Mouse (Mus musculus) heart, adult 2 months (tissue): ENCODE measurements at regions not wholly inside any gene's neighbourhood (a gene's known extent, or its start where the extent isn't known, plus 50 kb on each side); places are given as distances from the start of the nearest gene placed in this dataset.

Experiments
- DNase-seq, 2 experiments: peaks; one replicate each; pipeline ENCODE4 v3.0.0; 2021
- H3K27ac ChIP-seq: fragments of 200-600 bp; 2 replicates; pipeline ENCODE4 v1.8.1; 2022
- H3K27me3 ChIP-seq: fragments of 200-500 bp; 2 replicates; pipeline ENCODE4 v1.6.1; 2012; ENCODE audit warnings: mild to moderate bottlenecking, low read length, inconsistent platforms, mixed read lengths; ENCODE audit not compliant: control insufficient read depth, insufficient read depth
- H3K36me3 ChIP-seq: fragments of 200-500 bp; 2 replicates; pipeline ENCODE4 v1.6.1; 2012; ENCODE audit warnings: low read length, inconsistent platforms; ENCODE audit not compliant: control insufficient read depth, insufficient read depth
- H3K4me1 ChIP-seq: fragments of 200-500 bp; 2 replicates; pipeline ENCODE4 v1.6.1; 2011; ENCODE audit warnings: low read length; ENCODE audit not compliant: control insufficient read depth, insufficient read depth
- H3K4me3 ChIP-seq: fragments of 200-600 bp; 2 replicates; pipeline ENCODE4 v1.8.1; 2022
- H3K79me2 ChIP-seq: fragments of 200-500 bp; replicated peaks from 2 replicates; pipeline ENCODE4 v1.6.1; 2012; ENCODE audit warnings: mild to moderate bottlenecking, inconsistent platforms, low read length, moderate library complexity, mixed read lengths; ENCODE audit not compliant: control insufficient read depth, insufficient read depth
- H3K9ac ChIP-seq: fragments of 200-500 bp; 2 replicates; pipeline ENCODE4 v1.6.1; 2012; ENCODE audit warnings: low read depth, mild to moderate bottlenecking, control low read depth, inconsistent platforms, low read length, mixed read lengths
- CTCF ChIP-seq: fragments of 200-600 bp; IDR thresholded peaks from 2 replicates; pipeline ENCODE4 v1.8.1; 2022; ENCODE audit warnings: antibody characterized with exemption, mild to moderate bottlenecking, moderate library complexity
- EP300 ChIP-seq: fragments of 200-500 bp; IDR thresholded peaks from 2 replicates; pipeline ENCODE4 v1.6.1; 2011; ENCODE audit warnings: low read depth, low read length, control low read depth; ENCODE audit not compliant: insufficient read depth
- POLR2A ChIP-seq: fragments of 200-500 bp; IDR thresholded peaks from 2 replicates; pipeline ENCODE4 v1.6.1; 2011; ENCODE audit warnings: mild to moderate bottlenecking, low read depth, low read length, control low read depth; ENCODE audit not compliant: insufficient read depth
- WGBS: fragments of 180-500 bp; shearing (Covaris S2); methylation state at CpG from one replicate; pipeline ENCODE4 v1.1.7; 2018; 5-methylcytosine and 5-hydroxymethylcytosine counted together
- intact Hi-C: fragments of 180-260 bp; cut with DNase I; formaldehyde crosslinking; loops from one replicate; pipeline ENCODE4 v1.15.1; 2025

DNA sequence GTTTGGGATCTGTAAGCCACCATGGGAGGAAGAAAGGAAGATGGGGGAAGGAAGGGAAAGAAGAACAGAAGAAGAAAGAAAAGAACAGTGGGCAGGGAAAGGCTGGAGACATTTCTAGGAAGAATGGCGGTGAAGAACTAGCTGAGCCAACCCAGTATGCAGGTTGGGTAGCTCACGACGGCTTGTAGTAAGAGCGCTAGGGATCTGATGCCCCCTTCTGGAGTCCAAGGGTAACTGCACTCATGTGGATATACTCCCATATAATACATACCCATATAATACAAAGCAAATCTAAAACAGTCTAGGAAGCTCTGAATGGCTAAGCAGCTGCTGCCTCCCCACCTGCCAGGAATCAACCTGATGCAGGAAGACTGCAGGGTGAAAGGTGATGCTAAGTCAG is 100.2 kb upstream of the Gli2 start:
- no peak overlapping the region for H3K27ac ChIP-seq
- no peaks in the 10 kb centered on the region for H3K36me3 ChIP-seq
- no peaks in the 10 kb centered on the region for H3K79me2 ChIP-seq
- H3K4me1 ChIP-seq = no peaks in the 10 kb centered on the region
- no peak overlapping the region for H3K9ac ChIP-seq
- no peaks in the 10 kb centered on the region for H3K27me3 ChIP-seq
- intact Hi-C loops = no loop called here
- TF ChIP-seq CTCF = no peak
- TF ChIP-seq POLR2A = no peak
- no peak for TF ChIP-seq EP300
- H3K4me3 ChIP-seq = no peak overlapping the region
- DNase-seq = no peak
- 97% methylated on average over 4 of the region's 4 CpGs for WGBS

DNA sequence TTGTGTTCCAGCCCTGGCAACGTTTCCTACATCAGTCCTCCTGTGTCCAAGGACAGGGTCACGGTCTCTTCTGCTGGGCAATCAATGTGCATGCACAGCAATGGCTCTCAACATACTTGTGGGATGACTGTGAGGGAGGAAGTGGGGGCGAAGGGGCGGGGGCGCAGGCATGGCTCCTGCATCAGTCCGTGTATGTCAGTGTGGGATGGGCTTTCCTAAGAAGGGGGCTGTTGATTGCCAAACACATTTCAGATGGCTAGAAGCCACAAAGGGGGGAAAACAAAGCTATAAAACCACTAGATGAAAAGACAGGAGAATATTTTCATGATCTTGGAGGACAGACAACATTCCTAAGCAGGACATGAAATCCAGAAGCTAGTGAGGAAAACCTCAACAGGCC is 99.4 kb upstream of the Gli2 start:
- intact Hi-C loops = no loop called here
- no peak for DNase-seq
- no peak for TF ChIP-seq CTCF
- TF ChIP-seq EP300 = no peak
- TF ChIP-seq POLR2A = no peak
- no peaks in the 10 kb centered on the region for H3K4me1 ChIP-seq
- no peak overlapping the region for H3K4me3 ChIP-seq
- no peaks in the 10 kb centered on the region for H3K27me3 ChIP-seq
- WGBS = 74% methylated on average over 6 of the region's 6 CpGs
- no peaks in the 10 kb centered on the region for H3K79me2 ChIP-seq
- H3K27ac ChIP-seq = no peak overlapping the region
- H3K9ac ChIP-seq = no peak overlapping the region
- H3K36me3 ChIP-seq = no peaks in the 10 kb centered on the region

DNA sequence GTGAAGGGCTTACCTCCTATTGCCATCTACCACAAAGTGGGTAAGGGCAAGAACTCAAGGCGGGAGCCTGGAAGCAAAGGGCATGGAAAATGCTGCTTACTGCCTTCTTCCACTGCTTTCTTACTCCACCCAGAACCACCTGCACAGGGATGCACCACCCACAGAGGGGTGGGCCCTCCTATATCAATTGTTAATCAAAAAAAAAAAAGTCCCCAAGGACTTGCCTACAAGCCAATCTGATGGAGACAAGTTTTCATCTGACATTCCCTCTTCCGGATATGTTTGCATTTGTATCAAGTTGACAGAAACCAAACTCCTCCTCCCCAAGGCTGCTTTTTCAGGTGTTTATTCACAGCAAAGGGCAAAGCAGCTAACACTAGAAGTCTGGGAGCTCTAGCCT is 94.1 kb upstream of the Gli2 start:
- H3K4me1 ChIP-seq = no peaks in the 10 kb centered on the region
- TF ChIP-seq POLR2A (no peak), CTCF (no peak), EP300 (no peak)
- DNase-seq = no peak
- no peaks in the 10 kb centered on the region for H3K79me2 ChIP-seq
- no peaks in the 10 kb centered on the region for H3K36me3 ChIP-seq
- no peak overlapping the region for H3K9ac ChIP-seq
- no peak overlapping the region for H3K4me3 ChIP-seq
- no peak overlapping the region for H3K27ac ChIP-seq
- WGBS = 78% methylated on average over 2 of the region's 2 CpGs
- intact Hi-C loops = no loop called here
- H3K27me3 ChIP-seq = no peaks in the 10 kb centered on the region

DNA sequence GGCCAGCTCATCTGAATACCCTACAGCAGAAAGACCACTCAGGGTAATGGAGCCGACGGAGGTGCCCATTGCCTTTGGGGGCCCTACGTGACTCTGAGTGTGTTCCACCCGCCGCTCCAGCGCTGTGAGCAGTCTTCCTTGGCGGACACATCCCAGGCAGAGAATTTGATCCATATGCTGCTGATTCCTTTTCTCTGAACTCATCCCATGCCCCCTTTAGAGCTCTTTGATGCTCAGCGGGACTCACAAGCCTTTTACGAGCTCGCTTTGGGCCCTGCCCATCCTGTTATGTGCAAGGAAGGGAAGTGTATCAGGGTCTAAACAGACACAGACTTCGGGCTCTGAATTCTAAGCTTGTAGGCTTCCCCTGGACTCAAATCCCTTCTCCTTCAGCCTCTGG is 90.4 kb upstream of the Gli2 start:
- Histone ChIP-seq H3K4me3 (no peak overlapping the region), H3K36me3 (no peaks in the 10 kb centered on the region), H3K79me2 (no peaks in the 10 kb centered on the region), H3K9ac (no peak overlapping the region), H3K4me1 (no peaks in the 10 kb centered on the region), H3K27ac (no peak overlapping the region), H3K27me3 (no peaks in the 10 kb centered on the region)
- 72% methylated on average over 11 of the region's 11 CpGs for WGBS
- no peak for TF ChIP-seq POLR2A
- no peak for TF ChIP-seq CTCF
- TF ChIP-seq EP300 = no peak
- DNase-seq = no peak
- intact Hi-C loops = no loop called here

DNA sequence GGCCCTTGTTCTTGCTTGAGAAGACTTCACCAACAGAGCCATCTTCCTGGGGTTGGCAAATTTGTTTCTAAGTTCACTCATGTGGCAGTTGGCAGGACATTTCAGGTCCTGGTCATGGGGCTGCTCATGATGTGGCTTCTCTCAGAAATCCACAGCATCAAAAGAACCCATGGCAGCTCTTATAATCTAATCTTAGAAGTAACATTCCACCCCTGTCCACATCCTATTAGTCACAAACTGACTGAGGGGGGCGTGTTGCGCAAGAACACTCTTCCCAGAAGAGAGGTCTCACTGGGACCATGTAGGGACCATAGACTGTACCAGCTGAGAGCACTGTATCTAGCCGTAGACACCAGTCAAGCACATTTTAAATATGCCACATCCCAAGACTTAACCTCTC is 75.6 kb upstream of the Gli2 start:
- H3K79me2 ChIP-seq = no peaks in the 10 kb centered on the region
- no peak overlapping the region for H3K4me3 ChIP-seq
- H3K4me1 ChIP-seq = no peaks in the 10 kb centered on the region
- no peaks in the 10 kb centered on the region for H3K36me3 ChIP-seq
- H3K27ac ChIP-seq = no peak overlapping the region
- H3K9ac ChIP-seq = no peak overlapping the region
- DNase-seq = peak in 1 of 2 experiments; percentile 11
- WGBS = 82% methylated on average over 3 of the region's 3 CpGs
- H3K27me3 ChIP-seq = no peaks in the 10 kb centered on the region
- TF ChIP-seq POLR2A (no peak), CTCF (no peak), EP300 (no peak)
- intact Hi-C loops = no loop called here

DNA sequence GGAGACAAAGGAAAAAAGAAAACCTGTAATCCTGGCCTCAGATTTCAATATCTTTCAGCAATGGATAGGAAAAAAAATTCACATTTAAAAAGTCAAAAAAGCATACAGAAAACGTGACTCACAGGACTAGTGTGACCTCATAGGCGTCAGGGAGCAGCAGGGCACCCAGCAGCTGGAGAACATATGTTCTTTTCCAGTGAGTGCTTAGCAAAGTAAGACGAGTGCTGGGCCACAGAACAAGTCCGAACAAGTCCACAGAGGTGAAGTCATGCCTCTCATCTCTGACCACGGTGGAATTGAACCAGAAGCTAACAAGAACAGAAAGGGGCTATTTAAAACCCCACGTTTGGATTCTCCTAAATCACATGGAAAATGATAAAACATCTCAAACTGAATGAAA is 72.1 kb upstream of the Gli2 start:
- no peak for DNase-seq
- TF ChIP-seq POLR2A = no peak
- no peak for TF ChIP-seq CTCF
- TF ChIP-seq EP300 = no peak
- no peak overlapping the region for H3K4me3 ChIP-seq
- H3K27ac ChIP-seq = no peak overlapping the region
- H3K4me1 ChIP-seq = no peaks in the 10 kb centered on the region
- H3K36me3 ChIP-seq = no peaks in the 10 kb centered on the region
- H3K79me2 ChIP-seq = no peaks in the 10 kb centered on the region
- H3K9ac ChIP-seq = no peak overlapping the region
- 64% methylated on average over 6 of the region's 6 CpGs for WGBS
- intact Hi-C loops = no loop called here
- no peaks in the 10 kb centered on the region for H3K27me3 ChIP-seq
